Mouse (Mus musculus) left cerebral cortex, adult 8-10 months (tissue): ENCODE measurements around the gene Fam129a. TPM values are rescaled to one million over a fixed set of nuclear protein-coding genes. Genes with fewer than 3 reads are reported as not detected.

Source experiments
- DNase-seq, 2 experiments: peaks; one replicate each; pipeline ENCODE4 v3.0.0; 2022; ENCODE audit warnings: low spot score in 2 of 2
- total RNA-seq, 4 experiments: library from RNA; stranded (reverse); gene quantifications; 2 replicates each; pipeline ENCODE4 v1.2.4; 2022

Fam129a gene
- total RNA-seq, result 1 to 10 TPM; 1.5 to 3.0 (median 2.7) TPM

DNA sequence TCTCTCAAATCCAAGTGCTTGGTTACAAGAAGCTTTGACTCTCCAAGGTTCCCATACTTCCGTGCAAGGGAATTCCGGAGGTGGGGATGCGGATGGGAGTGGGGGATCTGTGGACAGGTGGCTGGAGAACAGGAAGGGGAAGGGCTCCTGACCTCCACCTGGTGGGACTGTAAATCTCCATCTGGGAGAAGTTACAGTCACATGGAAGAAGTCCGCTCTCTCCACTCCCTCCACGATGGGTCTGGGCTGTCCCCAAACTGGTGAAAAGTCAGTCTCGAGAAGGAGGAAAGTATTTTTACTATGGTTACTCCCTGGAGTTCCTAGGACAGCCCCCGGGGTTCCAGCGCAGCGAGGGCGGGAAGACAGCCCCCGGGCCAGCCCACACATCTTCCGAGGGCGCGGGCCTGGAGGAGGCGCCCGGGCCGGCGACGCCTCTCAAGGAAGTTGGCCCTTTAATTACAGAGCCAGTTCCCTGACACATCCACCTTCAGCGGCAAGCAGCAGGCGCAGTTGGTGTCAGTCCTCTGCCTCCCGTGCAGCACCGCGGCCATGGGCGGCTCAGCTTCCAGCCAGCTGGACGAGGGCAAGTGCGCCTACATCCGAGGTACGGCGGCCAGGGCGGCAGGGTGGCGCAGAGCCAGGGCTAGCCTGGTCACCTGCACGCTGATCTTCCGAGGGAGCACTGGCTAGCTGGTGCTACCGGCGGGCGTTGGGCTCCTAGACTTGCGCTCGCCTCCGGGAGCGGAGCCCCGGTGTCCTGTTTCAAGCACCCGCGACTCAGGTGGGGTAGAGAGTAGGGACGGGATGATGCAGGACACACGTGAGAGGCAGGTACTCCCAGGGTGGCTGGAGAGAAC lies at the start of gene Fam129a:
Gene Fam129a (plus strand): TSS at position 206 of the 857 bp plus-strand sequence.
- DNase-seq, result peak in 1 of 2 experiments; percentile 7

DNA sequence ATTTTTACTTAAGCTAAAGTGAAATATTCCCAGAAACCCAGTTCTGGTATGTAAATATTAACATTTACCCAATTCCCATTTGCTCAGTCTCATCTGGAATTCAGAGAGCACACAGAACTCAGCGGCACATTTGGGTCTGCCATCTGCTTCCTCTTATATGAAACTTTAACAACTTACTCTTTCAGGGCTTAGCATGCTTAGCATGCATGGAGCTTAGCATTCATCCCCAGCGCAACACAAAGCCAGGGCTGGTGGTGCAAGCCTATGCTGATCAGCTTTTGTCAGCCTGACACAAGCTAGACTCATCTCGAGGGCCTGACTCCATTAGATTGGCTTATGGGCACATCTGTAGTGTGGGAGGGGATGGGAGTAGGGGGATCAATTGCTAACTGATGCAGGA lies 44.3 kb upstream of the Fam129a start:
- DNase-seq, result peak in 1 of 2 experiments; percentile 27

DNA sequence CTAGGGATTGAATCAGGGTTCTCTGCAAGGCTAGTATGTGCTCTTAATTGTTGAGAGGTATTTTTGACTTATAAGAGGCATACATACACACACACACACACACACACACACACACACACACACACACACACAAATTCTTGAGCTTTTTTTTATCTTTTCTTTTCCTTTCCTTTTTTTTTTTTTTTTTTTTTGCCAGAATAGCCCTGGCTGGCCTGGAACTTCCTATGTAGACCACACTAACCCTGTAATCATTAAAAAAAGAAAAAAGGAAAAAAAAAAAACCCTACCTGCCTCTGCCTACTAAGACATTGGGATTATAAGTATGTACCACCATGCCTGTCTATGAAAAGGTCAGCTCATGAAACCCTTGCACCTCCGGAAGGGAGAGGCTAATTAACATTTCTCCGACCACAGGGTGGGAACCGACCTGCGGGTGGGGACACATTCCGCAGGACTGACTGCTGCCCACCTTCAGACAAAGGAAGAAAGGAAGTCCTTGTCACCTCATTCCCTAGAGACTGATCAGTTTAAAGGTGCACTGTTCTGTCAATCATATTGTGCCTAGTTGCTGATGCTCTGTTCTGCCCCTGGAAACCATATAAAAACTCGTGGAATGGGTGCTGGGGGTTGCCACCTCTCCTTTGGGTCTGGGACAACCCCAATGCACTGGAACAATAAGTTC lies 27.0 kb upstream of the Fam129a start:
- no peak for DNase-seq

DNA sequence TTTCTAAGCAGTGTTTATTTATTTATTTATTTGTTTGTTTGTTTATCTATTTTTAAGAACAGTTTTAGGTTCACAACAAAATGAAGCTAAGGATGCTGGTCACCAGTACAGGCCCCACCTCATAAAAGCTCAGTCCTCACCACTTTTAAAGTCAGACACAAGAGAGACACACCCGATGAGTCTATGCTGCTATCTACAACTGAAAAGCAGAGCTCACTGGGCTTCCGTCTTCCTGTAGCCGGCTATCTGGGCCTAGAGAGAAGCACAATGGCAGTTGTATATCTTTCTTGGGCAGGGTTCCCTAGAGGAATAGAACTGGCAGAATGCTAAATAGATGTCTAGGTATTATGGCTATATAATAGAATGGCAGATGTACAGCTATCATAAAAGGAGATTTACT lies 26.4 kb upstream of the Fam129a start:
- DNase-seq, result no peak

DNA sequence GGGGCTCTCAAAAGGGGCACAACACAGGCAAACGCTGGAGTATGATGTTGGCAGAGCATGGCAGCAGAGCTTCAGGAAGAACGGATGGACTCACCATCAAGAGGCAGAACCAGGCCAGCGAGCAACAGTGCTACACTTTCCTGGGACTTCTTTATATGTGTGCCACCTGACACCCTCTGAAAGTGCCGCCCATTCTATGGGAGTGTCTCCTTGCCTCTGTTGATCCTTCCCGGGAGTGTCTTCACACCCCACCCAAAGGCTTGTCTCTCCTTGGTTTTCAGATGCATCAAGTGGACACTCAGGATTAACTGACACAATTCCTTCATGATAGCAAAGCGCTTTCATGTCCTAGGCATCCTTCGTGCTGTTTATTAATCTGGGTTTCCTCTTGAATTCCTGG lies 25.4 kb upstream of the Fam129a start:
- DNase-seq, result no peak

DNA sequence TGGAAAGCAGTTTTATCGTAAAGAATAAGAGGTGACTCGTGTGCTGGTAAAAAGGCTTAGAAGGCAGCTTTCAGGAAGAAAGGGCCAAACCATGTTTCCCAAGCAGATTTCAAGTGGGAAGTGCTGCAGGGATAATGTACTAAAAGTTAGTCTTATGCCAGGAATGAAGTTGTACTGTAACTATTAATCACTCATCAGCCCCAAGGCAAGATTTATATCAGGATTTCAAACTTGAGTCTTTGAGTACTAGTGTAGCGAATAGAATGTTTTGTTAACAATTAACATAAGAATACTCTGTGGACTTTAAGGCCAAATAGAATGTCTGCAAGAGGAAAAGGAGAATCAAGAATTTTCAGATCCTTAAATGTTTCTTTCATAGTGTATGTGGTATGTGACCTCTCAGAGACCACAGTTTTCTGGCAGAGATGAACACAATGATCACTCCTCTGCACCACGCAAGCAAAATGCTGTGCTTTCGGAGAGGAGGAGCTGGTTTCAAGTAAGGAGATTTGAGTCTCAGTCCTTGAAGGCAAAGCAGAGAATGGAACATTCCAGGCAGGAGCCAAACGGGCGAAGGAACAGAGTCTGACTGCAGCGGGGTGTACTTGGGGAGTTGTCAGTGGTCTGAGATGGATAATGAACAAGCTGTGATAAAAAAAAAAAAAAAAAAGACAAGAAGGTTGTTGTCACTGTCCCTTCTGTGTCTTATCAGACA lies 21.9 kb upstream of the Fam129a start:
- DNase-seq, result no peak

DNA sequence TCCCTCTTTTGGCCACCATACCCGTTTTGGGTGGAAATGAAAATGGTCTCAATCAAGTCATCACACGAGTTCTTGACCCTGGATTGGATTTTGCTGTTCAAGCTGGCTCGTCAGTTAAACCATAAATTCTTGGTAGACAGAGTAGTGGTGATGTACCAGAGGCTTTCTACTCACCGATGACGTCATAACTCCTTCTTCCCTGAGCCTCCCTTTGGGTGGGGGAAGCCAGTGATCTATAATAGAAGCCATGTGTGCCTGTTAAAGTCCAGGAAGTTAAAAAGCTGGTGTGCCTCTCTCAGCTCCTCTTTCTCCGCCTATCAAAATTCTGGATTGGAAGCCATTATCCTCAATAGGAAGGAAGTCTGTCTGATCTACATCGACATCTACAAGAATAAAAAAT lies 21.2 kb upstream of the Fam129a start:
- no peak for DNase-seq

DNA sequence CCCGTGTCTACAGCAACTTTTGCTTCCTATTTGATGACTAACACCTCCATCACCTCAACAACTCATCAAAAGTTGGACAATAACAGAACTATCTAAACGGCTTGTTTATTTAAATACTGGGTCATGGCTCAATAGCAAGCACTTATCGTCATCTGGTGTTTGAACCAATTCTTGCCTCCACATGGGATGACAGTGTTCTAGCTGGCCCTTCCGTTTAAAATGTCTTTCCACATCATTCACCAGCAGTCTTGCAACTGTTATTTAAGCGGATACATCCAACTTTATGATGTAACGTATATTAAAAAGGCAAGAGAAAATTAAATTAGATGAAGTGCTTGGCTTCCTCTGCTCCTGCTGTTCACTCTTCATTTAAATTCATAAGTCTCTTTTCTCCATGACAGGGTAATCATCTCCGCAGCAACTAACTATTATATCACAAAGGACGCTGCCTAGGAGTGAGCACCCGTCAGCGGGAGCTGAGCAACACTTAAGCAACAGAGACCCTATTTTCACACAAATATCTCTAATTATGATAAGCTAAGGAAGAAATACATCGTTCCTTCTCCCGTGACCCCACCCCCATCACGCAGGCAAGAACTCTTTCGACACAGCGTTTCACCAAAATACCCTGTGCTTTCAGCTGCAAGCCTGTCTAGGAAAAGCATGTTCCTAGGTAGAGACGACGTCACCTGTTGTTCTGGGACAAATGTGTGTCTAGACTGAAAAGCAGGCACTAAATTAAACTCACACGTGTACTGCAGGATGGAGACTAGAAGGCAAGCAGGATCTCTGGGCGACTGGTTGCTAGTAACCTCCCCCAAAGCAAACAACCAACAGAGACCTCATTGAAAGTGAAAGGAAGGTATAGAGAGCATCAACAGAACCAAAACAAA lies 20.2 kb upstream of the Fam129a start:
- no peak for DNase-seq

DNA sequence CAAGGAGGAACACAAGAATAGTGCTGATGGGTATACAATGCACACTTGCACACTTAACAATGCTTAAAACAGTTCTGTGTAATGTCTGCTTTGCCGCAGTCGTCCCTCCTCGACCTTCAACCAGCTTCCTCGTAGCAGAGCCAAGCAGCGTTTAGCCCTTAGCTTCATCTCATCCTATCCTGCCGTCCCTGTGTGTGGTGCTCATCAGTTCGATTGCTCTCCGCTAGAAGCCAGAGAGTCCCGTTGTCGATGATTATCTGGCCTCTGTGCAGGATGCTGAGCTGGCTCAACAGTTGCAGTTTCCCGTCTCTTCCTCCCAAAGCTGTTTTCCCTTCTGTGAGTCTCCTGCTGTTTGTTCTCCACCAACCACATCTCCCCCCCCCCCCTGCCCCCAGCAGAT lies 10.4 kb upstream of the Fam129a start:
- DNase-seq, result no peak

DNA sequence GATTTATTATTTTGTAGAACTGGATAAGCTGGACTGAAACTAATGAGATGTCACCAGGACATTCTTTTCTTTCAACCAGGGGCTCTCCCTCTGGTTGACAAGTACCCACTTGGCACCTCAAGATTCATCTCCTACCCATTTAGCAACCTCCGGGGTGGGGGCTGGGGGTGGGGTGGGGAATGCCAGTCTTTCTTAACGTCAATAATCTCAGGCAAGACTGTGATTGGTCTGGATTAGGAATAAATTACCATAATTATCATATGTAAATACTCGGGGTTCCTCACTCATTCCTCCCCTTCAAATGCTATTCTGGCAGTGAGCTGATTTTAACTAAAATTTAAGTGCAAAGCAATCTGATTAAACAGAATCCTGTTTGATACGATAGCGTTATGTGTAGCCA lies 7.6 kb upstream of the Fam129a start:
- DNase-seq, result no peak

DNA sequence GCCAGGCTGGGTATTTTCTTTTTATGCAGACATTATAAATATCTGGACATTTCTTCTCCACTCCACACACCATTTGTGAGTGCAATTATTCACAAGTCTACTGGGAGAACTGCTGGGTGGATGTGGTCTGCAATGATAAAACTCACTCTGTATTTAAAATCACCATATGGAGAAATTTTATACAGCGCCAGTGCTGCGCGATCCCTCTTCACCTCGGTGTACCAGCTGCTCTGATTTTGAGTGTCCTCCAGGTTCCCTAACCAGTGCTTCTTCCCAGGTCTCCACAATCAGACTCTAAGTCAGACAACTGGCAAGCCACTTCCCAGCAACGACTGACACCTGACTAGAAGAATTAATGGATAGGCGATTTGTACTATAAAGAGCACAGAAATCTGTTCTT lies 7.1 kb upstream of the Fam129a start:
- DNase-seq, result no peak

DNA sequence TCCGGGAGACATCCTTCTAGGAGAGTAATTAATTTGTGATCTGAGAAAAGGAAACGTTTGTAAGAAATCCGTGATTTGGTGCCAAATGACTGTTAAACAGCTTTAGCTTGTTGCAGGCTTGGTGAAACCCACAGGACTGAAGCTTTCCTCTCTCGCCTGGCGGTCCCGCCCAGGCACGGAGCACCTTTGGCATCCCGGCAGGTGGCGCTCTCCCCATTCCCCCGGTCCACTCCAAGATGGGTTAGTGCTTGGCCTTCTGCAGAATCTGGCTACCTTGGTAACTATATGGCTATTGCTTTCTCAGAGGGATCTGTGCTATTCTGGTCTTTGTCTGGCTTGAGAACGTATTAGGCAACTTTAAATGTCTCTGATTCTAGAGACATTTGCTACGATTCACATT lies 6.6 kb upstream of the Fam129a start:
- DNase-seq, result peak; percentile 12 to 52

DNA sequence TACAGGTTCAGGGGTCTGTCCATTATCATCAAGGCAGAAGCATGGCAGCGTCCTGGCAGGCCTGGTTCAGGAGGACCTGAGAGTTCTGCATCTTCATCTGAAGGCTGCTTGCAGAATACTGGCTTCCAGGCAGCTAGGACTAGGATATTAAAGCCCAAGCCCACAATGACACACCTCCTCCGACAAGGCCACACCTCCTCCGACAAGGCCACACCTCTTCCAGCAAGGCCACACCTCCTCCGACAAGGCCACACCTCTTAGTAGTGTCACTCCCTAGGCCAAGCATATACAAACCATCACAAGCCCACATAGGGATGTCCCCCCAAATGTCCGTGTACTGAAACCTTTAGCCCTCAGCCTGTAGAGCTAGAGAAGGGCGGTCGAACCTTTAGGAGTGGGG lies 2.3 kb upstream of the Fam129a start:
- no peak for DNase-seq

DNA sequence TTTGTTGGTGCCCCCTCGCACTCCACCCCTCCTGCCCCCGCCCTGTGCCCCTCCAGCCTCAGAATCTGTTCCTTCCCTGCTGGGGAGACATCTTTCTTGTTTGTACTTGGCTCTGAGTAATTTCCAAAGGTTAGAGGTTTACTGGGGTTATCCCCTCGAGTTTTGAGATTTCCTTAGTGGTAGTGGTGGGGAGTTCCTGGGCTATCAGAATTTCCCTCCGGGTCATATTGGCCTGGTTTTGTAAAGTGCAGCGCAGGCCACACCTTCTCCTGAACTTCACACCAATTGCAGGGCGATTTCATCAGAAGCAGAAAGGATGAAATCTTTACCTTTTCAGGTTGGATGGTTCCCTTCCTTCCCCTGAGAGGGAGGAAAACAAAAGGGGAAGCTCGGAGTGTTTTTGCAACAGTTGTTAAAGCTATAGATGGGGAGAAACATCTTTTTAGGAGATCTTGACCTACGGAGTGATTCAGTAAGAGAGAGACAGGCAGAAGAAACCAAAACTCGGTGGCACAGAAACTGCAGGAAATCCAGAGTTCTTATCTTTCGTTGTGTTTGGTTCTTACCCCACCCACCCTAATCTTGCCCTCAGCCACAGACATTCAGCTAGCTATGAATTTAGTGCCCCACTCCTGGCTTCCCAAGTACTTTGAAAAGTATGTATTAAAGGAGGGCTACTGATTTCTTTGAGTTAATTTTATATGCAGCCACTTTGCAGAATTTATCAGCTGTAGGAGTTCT lies 1.0 kb downstream of the Fam129a start:
- DNase-seq, result no peak

DNA sequence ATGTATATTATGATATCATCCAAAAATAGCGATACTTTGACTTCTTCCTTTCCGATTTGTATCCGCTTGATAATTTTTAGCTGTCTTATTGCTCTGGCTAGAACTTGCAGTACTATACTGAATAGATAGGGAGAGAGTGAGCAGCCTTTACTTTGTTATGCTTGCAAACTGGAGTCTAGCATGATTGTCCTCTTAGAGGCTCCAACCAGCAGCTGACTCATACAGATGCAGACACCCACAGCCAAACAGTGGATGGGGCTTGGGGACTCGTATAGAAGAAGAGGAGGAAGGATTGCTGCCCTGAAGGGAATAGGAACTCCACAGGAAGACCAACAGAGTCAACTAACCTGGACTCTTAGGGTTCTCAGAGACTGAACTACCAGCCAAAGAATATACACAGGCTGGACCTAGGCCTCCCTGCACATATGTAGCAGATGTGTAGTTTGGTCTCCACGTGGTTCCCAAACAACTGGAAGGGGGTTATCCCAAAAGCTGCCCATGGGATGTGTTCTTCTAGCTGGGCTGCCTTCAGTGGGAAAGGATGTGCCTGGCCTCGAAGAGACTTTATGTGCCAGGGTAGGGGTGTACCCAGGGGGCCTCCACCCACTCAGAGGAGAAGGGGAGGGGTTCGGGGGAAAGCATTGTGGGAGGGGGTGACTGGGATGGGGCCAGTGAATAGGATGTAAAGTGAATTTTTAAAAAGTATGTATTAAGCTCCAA lies 1.8 kb downstream of the Fam129a start:
- DNase-seq, result no peak

DNA sequence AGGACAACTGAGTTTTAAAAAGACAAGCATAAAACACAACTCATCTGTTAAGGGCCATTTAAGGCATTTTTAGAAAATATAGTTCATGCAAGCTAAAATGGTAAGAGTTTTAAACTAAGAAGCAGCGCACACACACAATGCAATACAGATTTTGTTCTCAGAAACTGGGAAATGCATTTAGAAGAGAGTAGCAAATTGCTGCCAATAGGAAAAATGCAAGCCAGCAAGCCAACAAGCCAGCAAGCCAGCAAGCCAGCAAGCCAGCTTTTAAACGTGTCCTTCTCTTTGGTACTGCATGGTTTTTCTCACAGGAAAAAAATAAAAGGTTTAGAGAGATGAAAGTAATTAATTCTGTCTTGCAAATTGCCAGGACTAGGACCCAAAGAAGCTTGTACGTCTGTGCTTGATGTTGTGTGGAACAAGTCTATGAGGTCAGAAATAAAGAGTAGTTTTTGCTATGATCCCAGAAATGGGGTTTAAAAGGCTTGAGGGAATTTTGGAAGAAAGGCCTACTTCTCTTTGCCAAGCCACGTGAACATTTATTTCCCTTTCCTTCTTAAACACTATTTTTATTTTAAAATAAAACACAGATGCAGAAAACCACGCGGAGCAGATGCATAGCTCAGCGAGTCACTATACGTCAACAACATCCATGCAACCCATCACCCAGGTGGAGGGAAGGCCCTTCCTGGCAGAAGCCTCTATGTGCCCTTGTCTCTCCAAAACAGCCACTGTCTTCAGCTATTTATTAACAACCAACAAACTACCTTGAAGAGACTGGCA lies 9.4 kb downstream of the Fam129a start:
- DNase-seq, result no peak

DNA sequence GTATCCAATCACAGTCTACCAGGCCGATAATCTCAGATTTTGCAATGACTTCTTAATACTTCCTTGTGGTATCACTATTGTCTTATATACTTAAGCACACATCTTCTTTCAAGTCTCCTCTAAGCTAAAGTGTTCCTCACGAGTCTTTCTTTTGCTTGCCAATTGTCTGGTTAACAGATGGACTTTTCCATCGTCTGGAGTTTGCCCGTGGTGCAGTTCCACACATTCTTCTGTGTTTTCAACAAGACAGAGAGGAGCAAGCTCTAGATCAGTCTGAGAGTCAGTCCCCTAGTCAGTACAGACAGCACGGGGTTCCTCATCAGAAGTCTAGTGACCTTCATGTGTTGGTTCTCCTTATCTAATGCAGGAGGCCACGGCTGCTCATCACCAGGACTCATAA lies 10.5 kb downstream of the Fam129a start:
- DNase-seq, result peak in 1 of 2 experiments; percentile 10

DNA sequence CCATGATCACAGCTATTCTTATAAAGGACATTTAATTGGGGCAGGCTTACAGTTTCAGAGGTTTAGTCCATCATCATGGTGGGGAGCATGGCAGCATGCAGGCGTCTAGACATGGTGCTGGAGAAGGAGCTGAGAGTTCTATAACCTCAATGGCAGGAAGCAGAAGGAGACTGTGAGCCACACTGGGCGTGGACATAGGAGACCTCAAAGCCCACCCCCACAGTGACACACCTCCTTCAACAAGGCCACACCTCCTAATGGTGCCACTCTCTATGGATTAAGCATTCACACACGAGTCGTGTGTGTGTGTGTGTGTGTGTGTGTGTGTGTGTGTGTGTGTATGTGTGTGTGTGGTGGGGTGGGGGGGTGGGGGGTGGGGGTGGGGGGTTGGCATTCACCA lies 11.0 kb downstream of the Fam129a start:
- DNase-seq, result no peak
